Mouse (Mus musculus) heart, postnatal 4 days (tissue): ENCODE measurements around the gene Arg1. TPM values are rescaled to one million over a fixed set of nuclear protein-coding genes. Genes with fewer than 3 reads are reported as not detected.

Experiments used
- DNase-seq: peaks from one replicate; pipeline ENCODE4 v3.0.0; 2021
- total RNA-seq, 2 experiments: library from RNA; stranded (reverse); gene quantifications; 2 replicates each; pipeline ENCODE4 v1.2.3; 2021

Arg1 gene
- under 1 TPM in 1 of 2 experiments, not detected in 1; 0.45 TPM for total RNA-seq

DNA sequence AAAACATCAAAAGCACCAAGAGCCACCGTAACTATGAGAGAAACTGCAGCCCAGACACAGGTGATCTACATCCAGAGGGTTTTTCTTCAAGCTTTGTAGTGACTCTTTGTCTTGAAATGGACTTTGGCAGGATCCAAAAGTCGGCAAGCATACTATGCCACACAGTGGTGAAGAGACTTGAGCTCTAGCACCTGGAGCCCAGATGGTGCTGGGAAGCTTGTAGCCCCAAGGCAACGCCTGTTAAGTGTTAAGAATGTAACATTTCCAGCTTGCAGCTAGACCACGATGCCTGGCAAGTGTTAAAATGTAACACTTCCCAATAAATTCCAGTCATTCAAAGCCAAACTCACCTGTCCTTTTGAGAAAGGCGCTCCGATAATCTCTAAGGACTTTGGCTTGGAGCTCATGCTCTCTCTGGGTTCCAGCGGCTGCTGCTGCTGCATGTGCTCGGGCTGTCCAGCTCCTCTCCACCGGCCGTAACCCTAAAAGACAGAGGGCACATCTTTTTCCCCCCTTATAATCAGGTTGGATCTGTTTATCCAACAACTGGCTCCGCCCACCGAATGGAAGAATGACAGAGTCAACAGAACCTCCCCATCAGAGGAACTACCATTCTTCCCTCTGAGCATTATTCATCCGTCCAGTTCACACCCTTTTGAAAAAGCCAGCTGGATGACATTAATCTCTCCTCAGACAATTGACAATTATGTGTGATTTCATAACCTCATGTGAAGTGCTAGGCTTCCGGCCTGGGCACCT lies at the start of gene Arg1:
Arg1 (minus strand) TSS at position 523 of the 759 bp plus-strand sequence.
- DNase-seq, result no peak

DNA sequence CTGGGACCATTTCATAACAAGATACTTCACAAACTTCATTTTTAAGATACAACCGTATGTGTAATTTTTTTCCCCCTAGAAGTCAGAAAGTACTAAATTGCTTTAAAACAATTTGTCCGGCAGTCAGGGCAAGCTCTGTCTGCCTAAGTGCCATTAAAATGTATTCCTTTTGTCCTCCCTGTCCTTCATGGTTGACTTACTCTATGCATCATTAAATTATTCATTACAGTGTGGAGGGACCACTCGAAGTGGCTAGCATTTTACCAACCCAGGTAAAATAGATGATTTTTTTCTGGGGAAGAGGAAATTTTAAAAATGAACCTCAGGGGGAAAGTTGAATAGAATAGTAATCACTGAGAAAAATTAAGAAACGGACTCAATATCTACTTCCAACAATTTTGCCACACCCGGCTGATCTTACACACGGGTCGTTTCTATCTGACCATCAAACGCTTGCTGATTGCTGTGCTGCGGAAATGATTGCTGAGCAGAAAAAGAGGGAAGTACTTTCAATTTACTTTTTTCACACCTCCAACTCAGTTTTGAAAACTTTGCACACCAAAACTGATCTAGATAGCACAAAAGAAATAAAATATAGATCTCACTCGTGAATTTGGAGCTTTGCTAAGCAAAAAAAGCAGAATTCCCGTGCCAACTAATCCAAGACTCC lies 46.7 kb upstream of the Arg1 start:
- no peak for DNase-seq

DNA sequence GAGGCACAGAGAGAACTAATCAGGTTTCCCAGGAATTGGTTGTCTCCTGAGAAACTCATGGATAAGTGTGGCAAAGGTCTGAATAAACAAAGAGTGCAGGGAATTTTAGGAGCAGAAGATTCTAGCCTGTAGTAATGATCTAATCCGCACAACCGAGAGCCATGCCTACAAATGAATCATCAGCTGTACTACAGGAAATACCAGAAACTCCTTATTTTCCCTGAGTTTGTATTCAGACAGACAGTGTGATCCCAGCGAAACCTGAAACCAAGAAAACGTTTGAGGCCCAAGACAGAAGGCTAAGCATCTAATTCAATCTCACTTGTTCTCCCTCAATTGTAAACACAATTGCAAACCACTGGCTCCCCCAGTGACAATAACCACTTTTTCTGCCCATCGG lies 46.1 kb upstream of the Arg1 start:
- DNase-seq, result no peak

DNA sequence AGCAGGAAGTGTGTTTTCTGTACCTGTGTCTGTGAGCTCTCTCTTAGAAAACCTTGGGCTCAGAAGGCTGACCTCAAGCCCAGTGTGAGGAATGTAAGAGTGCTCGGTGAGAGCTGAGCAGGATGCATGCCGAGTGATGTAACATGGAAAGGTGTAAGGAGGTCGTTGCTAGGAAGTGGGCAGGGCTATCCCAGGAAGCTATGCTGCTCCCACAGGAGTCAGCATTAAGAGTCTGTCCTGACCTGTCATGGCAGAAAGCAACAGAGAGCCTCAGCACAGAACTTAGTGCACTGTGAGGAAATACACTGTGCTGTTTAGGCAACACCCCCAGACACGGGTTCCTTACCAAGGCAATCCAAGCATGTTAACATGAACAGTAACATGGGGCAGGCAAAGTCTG lies 45.6 kb upstream of the Arg1 start:
- DNase-seq, result no peak

DNA sequence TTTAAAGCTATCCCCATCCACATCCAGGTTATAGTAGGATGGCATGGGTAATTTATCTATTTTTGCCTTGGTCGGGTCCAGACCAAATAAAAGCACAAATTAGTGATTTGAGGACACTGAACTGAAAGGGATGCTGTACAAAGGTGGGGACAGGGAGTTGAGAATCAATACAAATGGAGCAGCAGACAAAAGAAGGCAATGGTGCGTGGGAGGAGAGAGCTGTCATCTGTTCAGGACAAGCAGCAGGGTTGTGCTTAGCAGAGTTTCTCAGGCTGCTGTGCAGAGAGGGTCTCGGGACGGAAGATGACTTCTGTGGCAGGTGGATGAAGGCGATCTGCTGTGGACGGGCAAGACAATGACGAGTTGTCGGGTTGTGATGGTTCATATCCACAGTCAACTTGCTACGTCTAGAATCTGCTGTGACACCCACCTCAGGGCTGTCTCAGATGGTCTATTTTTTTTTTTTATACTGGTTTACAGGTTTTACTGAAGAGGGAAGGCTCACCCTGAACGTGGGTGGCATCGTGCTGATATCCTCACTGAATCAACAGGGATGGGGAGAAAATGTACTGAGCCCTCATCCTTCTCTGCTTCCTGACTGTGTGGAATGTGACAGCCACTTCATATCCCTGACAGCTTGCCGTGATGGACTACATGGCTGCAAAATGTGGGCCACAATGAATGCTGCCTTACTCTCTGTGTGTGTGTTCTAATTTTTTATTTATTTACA lies 38.7 kb upstream of the Arg1 start:
- no peak for DNase-seq

DNA sequence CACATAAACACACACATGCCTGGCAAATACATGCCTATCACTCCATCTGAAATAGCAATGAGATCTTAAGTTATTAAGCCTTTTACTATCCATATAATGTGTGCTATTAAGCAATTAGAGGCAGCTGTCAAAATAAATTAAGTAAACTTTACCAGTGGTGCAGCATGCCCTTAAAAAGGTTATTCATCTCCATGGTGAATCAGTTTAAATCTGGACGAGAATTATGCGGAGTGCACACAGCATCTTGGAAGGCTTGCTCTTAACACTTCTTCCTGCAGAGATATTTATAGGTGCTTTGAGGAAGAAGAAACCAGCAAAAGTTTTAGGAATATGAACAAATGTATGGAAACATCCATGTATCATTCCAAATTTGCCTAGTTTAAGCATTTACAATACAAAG lies 34.6 kb upstream of the Arg1 start:
- DNase-seq, result no peak

DNA sequence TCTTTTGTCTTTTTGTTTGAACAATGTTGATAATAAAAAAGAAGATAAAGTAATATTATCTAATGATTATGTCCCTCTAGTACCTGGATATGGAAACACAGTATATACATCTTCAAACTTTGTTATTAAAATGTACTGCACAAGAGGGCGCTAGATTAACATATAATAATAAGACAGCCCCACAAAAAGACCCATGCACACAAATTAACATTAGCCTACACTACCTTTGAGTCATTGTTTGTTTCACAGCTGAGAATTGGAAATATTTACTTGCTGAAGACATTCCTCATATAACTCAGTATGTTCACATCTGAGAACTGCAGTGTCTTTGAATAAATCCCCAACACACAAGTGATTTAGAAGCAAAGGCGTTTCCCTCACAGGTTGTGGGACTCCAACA lies 33.8 kb upstream of the Arg1 start:
- no peak for DNase-seq

DNA sequence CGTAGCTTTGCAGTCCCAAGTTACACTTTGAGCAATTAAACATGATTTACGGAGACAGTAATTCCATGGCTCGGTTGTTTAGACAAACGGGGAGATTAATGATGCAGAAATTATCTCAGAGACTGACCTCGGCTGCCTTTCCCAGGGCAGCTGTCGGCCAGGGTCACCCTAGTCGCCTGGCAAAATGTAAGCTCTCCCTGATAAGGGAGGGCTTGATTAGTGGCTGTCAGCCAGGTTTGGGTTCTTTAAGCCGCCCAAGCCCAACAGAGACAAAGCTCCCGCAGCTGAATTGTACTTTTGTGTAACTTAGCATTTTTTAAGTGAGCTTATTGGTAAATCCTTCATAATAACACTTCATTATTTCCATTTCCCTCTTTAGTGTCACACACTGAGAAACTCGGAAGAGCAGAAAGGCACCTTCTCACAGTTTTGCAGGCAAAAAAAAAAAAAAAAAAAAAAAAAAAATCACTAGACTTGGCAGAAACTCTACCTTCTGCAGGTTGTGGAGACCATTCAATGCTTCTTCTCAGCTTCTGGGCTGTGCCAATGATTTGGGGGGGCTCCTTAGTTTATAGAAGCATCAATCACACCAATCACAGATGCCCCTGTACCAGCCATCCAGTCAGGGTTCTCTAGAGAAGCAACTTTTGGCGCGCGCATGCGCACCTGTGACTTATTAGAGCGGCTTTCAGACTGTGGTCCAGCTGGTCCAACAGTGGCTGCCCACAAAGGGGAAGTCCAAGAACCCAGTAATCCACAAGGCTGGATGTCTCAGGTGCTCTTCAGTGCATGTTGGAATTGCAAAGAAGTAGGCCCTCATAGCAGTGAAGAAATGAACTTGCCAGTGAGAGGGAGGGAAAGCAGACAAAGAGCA lies 32.0 kb upstream of the Arg1 start:
- DNase-seq, result peak; percentile 45

DNA sequence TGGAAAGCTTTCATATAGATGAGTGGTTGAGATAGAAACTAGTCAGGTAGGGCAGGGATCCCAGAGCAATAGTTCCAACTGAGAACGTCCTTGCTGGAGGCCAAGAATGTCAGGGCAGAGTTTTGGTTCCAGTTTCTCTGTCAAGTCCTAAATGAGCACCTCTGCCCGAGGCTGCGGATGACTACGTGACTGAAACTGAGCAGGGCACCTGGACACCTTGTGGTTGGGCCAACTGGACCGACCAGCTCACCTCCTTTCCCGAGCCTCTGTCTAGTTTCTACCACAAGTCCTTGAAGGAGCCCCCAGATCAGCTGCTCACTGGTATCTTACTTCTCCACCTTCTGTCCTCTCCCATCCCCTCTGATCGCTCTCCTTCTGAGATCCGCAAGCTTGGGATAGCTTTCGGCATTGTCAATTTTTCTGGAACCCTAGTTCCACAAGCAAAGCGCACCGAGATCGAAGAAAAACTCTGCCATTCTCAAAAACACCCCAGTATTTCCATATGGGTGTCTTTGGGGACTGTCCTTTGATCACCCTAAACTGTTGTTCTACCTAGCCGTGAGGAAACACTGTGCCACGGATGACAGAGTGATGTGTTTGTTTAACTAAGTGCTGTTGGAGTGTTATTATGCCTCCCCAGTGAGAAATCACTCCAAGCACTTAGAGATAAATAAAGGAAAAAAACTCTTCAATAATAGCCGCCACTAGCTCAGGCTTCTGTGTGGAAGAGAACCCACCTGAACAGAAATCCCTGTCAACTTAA lies 31.2 kb upstream of the Arg1 start:
- DNase-seq, result no peak

DNA sequence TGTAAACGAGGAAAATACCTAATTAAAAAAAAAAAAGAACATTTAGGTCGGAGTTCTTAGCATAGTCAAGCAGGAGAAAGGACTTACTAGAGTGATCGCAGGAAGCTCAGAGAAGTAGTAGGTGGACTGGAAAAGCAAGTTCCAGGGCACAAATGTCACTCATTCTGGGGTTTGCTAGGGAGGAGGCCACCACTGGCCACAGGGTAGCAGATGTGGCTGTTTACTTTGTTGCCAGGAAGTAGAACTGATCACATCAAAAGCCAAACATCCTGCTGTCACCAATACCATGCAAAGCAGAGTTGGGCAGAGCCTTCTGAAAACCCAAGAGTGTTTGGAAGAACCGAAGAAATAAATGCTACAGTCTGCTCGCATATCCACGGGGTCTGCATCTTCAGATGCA lies 26.6 kb upstream of the Arg1 start:
- DNase-seq, result no peak

DNA sequence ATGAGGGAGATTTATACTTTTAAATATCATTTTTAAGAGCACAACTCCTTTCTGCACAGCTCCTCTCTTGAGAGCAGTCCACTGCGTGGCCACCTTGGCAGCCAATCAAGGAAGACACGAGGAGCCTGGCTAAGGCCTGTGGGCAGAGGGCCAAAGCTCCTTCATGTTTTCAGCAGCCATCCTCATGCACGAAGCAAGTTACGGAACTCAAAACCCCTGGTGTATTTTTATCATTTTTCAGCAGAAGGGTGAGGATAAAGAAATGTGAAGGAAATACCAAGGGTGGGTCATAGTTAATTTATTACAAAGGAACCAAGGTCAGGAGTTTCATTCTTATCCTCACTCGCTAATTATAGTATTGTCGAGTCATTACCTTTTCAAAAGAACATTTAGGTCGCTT lies 25.3 kb upstream of the Arg1 start:
- peak; percentile 62 for DNase-seq

DNA sequence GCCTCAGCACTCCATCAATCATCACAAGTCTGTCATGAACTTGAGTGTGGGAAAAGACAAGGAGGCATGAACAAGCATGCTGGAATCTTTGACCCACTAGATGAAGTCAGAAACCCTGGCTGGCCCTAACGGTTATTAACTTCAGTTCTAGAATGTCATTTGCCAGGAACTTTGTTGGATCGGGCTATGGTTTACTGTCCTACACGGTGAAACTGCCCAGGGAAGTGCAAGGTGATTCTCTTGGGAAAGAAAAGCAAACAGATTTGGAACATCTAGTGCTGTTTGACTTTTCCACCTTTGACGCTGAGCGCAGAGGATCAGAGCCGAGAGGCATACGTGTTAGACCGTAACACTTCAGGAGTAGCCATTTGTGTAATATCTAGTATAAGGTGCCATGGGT lies 24.3 kb upstream of the Arg1 start:
- DNase-seq, result no peak

DNA sequence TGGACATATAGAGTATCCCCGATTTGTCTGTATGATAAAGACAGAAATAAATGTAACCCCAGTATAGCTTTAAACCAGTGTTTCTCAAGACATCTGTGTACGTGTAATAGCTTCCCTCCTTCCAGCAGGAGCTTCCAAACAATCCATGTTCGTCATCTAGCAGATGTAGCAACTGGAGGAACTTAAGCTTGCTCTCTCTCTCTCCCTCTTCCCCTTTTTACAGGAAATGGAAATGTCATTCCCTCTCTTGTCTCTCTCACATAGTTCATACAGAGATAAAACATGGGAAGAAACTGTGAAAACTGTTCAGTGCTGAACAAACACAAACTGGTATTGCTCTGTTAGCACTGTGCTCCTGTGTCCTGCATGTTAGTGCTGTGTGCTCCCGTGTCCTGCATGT lies 22.9 kb upstream of the Arg1 start:
- DNase-seq, result no peak

DNA sequence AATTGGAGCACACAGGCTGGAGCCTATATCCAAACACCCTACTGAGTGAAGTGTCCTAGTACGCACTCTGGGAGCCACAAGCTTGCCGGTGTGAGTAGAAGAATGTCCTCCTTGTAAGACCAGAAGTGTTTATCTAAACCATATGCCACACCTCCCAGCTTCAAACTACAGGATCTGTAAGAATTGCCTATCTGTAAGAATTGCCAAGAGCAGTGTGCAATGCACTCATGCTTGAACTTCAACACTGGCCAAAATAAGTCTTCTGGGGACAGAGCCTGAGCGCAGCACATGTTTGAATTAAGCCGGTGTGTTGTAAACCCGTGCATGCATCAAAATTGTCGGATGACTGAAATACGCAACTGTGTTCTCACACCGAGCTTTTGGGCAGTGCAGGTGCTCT lies 21.0 kb upstream of the Arg1 start:
- no peak for DNase-seq

DNA sequence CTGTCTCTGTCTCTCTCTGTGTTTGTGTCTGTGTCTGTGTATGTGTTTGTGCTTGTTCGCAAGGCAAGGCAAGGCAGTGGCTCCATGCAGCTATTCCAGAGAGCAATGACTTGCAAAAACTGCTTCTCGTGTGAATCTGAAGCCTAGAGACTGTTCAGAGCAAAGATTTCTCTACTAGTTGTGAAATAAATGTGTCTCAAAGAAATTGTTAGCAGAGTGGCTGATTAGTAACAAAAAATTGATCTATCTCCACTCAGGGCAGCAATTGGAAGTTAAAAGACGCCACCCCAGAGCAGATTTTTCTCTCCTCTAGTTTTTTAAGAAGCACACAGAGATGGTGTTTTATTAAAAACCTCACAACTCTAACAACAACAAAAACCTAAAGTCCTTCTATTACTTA lies 20.6 kb upstream of the Arg1 start:
- DNase-seq, result no peak

DNA sequence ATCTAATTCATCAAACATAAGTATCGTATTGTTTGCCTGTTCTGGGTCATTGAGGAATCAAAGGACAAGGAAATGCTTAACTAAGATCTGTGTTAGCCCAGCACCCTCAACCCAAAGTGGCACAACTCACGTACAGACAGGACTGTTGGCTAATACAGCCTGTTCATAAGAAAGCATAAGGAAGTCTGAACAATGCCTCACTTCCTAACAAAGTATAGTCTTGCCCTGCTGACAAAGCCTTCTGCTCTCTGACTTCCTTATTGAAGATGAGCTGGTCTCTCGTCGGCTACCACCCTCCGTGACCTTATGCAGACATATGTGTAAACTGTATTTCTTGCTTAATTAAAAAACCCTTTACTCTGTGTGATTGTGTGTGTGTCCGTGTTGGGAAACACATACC lies 2.9 kb upstream of the Arg1 start:
- no peak for DNase-seq

DNA sequence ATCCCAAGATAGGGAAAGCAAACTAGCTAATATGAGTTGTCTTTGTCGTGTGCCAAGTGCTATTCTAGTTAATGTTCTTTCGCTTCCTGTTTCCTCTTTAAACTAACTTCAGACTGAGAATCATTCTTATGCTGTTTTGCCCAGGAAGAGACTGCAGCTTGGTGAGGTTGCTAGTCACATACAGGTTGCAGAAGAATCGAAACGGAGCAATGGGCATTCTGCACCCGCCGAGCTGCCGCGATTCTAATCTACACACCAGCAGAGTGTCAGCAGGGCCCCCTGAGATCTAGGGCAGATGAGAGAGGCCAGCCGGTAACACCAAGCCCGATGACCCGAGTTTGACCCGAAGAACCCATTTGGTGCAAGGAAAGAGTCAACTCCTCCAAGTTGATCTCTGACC lies 788 bp upstream of the Arg1 start:
- DNase-seq, result no peak

DNA sequence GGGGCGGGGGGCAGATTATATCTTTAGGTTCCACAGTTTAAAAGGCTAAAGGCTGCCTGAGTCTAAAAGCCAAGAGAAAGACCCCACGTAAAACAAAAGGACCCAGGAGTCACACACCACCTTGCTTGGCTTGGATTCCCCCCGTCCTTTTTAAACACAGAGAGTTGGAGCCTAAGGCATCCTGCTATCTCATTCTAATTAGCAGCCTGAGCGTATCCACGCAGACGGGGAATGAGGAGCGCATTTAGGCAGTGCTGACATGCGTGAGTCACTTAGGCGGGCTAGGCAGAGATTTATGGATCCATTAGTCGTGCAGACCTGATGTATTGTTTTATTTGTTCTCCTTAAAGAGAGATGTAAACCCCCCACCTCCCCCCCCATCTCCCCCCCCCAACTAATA lies 904 bp downstream of the Arg1 start:
- no peak for DNase-seq

DNA sequence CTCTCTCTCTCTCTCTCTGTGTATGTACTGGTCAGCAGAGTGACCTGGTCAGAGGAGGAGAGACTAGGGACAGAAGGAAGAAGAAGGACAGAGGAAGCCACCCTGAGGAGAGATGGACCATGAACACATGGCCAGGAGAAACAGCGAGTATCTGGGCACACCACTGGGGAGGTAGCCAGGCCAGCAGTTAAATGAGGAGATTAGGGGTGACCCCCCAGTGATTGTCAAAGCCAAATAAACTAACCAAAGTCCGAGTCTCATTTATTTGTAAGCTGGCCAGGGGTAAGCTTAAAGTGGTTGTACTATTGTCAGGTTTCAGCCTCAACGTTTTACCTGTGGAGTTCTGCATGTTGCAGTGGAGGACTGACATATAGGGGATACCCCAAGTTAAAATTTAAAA lies 3.0 kb downstream of the Arg1 start:
- no peak for DNase-seq

DNA sequence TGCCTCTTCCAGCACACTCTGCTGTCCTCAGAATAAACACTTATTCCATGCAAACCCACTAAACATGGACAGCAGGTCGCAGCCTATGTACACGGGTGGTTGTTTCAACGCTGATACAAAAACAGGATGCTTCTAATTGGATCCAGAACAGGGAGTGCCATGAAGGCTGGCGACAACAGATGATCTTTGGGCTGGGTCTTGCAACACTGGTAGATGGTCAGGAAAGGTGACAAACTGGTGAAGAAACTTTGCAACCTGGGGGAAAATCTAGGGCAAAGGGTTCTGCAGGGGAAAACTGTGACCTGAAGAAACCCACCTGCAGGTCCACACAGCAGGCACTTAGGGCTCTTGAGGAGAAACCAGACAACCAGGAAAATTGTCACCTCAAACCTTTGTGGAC lies 4.3 kb downstream of the Arg1 start:
- no peak for DNase-seq

DNA sequence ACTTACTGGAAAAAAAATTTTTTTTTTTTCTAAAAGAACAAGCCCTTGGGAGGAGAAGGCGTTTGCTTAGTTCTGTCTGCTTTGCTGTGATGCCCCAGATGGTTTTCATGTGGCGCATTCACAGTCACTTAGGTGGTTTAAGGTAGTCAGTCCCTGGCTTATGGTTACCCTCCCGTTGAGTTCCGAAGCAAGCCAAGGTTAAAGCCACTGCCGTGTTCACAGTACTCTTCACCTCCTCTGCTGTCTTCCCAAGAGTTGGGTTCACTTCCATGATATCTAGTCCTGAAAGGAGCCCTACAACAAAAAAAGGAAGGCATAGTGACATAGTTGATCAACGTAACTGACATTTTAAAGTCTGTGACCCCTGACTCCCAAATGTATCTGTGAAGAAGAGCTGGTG lies 11.8 kb downstream of the Arg1 start:
- DNase-seq, result no peak

DNA sequence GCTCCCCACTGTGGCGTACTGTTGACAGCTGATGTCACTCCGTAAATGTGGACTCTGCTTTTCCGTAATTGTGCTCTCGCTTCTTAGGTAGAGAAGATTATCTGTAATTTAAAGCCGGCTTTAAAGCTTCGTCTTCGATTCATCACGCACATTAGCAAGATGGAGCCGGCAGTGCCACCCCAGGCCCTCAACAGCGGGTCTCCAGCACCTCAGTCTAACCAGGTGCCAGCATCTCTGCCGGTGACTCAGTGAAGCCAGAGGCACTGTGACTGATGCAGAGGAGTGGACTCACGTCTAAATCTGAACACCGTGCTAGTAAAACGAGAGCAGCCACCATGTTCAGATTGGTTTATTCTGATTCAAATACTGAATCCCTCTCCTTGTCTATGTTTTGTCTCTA lies 14.7 kb downstream of the Arg1 start:
- no peak for DNase-seq
